Mouse (Mus musculus): ENCODE measurements around the gene Krt79.

The Krt79 gene

DNA sequence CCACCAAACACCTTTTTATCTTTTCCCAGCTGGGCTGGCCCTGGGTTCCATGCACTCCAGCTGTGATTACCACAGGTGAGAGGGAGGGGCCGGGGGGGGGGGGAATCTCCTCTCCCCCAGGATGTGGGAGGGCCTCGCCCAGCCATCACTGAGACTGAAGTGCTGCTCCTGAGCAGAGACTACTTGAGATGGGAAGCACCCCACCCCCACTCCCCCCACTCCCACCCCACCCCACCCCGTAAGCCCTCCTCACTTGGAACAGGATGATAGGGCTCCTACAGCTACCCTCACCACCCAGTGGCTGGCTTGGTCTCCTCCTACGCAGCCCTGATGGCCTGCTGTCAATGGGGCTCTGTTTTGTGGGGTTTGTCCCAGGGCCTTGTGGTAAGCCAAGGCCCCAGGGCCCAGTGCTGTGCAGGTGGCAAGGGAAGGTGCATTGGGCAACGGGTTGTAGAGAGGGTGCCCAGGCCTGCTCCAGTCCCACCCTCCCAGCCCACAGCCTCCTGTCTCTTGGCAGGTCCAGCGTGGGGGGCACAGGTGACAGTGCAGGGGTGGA is at the start of gene Krt79:
Gene Krt79, minus strand, starts transcription at position 51 of the 556 bp plus-strand sequence.
- no peak for DNase-seq (ENCODE audit: low spot score in 2 of 2)

DNA sequence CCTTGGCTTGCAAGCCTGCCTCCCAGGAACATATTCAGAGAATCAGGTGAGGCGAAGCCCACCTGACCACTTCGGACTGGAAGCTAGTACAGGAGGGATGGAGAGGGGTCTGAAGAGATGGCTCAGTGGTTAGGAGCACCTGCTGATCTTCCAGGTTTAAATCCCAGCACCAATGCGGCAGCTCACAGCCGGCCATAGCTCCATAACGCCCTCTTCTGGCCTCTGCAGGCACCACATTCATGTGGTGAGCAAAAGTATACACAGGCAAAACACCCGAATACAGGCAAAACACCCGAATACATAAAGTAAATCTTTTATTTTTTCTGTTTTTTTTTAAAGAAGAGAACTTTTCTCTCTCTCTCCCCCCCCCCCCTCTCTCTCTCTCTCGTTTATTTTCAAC is 48.6 kb upstream of the Krt79 start:
- no peak for DNase-seq (ENCODE audit: low spot score in 2 of 2)

DNA sequence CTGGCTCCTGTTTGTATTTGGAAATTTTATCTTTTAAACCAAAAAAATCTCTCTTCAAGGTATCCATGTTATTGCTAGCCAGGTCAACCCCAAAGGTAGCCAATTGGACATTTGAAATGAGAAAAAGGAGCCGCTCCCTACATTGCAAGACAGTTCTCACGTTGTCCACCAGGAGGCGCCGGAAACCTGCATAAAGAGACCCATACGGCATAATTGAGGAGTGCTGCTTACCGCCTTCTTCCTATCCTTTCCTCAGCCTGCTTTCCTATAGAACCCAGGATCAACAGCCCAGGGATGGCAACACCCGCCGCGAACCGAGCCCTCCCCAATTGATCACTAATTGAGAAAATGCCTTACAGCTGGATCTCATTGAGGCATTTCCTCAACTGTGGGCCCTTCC is 48.0 kb upstream of the Krt79 start:
- peak; percentile 91 to 93 for DNase-seq (ENCODE audit: low spot score in 2 of 2)

DNA sequence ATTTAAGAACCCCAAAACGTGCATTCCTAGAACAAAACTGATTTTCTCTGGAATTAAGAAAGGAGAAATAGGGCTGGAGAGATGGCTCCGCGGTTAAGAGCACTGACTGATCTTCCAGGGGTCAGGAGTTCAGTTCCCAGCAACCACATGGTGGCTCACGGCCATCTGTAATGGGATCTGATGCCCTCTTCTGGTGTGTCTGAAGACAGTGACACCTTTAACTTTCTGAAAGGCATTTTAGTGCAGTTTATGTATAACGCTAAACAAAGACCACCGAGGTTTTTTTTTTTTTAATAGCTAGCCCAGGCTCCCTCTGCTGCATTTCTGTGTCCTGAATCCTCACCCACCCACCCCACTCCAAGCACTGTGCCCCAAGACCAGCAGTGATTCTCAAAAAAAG is 44.6 kb upstream of the Krt79 start:
- DNase-seq (ENCODE audit: low spot score in 2 of 2) = no peak

DNA sequence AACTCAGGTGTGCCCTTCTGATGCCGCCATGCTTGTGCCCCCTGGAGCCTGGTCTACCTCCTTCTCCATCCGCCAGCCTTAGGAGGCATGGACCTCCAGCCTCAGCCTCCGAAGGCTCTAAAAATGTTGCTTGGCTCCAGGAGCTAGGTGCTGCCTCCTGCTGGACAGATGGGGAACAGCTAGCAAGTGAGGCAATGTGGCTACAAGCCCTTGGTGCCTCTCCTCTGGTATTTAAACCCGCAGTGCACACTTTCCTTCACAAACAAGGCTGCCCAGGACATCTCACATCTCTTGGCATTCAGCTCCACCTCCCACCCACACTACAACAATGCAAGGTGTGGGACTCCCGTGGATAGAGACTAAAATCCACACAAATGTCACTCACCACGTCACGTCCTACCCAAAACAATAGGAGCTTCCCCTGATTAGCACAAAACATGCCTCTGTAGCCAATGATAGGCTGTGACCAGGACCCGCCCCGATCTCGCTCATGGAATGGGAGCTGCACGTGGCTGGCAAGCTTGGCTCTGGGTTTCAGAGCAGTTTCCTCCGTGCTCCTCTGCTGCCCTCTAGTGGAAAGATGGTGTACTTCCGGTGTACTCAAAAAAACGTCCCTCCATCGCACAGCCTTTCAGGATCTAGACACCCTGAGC is 44.0 kb upstream of the Krt79 start:
- peak; percentile 94 to 96 for DNase-seq (ENCODE audit: low spot score in 2 of 2)

DNA sequence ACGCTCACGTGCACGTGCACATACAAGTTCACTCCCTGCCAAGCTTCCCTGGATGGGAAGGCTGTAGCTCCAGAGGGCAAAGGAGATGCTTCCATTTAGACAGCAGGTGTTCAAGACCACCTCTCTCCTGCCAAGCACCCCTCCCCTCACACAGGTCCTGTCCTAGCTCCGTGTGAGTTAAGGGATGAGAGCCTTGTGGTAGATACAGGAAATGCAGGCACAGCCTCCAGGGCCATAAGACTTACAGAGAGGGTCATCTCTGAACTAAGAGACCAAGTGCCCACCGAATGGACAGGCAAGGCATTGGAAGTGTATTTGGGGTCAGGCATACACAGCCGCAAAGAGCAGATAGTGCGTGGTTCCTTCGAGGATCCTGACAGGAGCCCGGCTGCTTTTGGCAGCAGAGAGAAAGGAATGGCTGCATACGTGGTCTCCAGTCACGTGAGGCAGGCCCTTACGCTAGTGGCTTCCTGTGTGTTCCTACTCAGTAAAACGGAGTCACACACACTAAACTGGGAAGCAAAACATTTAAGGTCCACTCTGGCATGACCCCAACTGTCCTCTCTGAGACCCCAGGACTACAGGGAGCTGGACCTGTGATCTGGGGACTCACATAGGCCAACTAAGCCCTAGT is 43.3 kb upstream of the Krt79 start:
- no peak for DNase-seq (ENCODE audit: low spot score in 2 of 2)

DNA sequence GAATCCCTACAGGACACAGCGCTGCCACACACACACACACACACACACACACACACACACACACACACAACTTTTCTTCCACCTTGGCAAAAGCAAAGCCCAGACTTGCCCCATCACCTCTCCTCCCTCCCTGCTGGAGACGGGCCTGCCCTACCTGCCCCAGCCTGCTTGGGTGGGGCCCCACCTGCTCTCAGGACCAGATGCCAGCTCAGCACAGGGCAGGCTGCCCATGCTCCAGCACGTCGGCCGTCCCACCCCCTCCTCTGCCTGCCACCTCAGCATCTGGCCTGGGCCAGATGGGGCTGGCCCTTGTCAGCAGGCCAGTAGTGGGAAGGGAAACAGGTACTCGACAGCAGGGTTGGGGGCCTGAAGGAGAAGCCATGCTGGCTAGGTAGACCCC is 40.7 kb upstream of the Krt79 start:
- DNase-seq (ENCODE audit: low spot score in 2 of 2) = no peak

DNA sequence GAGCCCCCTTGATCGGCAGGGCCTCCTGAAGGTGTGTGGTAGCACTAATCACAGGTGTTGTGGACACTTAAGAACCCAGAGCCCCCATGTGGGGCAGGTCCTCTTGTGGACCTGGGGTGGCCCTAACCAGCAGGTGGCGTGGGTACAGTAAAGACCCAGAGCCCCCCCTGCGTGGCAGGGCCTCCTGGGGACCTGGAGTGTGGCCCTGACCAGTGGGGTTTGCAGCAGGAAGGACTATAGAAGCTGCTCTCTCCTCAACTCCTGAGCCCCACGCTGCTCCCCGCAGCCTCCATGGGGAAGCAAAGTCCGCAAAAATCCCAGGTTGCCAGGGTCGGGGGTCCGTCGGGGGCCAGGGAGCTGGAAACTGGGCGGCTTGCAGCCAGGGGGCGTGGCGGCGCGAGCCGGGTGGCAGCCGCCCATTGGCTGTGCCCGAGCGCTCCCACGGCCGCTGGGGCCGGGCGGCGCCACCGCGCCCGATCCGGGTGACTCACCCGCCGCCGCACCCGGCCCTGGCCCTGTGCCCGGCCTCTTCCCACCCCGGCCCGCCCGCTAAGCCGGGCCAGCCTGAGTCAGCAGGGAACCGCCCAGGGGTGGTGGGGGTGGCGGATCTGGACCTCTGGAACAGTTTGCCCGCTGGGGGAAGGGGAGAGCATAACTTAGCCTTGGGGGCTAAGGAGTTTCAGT is 37.1 kb upstream of the Krt79 start:
- peak; percentile 70 to 79 for DNase-seq (ENCODE audit: low spot score in 2 of 2)

DNA sequence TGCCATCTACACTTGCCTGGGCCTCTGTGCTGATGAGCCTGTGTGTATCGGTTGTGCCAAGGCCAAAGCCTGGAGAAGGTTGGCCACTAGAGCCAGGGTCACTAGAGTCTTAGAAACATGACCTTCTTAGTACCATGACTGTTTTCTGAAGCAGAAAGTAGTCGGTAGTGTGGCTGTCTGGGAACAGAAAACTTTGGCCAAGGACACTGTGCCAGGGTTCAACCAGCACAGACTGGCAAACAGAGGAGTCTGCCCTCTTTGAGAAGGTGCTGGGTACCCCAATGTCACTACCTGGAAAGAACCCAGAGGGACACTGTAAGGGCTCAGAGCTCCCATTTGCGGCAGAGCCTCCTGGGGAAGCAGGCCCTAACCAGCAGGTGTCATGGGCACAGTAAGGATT is 36.5 kb upstream of the Krt79 start:
- no peak for DNase-seq (ENCODE audit: low spot score in 2 of 2)

DNA sequence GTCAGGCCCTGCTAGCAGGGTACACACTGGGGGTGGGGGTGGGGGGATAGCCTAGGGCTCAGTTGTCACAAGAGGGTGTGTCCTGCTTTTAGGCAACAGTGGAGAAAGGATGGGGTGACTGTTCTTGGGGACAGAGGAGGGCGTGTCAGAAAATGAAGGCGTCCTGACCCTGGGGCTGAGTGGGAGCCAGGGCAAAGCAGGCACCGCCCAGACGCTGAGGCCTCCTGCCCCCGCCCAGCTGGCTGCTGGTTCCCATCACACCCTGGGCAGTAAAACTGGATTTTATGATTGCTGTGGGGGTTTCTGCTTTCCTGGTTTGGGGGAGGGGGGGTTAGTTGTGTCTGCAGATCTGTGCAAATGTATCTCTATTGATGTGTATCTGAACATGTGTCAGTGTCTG is 35.9 kb upstream of the Krt79 start:
- no peak for DNase-seq (ENCODE audit: low spot score in 2 of 2)

DNA sequence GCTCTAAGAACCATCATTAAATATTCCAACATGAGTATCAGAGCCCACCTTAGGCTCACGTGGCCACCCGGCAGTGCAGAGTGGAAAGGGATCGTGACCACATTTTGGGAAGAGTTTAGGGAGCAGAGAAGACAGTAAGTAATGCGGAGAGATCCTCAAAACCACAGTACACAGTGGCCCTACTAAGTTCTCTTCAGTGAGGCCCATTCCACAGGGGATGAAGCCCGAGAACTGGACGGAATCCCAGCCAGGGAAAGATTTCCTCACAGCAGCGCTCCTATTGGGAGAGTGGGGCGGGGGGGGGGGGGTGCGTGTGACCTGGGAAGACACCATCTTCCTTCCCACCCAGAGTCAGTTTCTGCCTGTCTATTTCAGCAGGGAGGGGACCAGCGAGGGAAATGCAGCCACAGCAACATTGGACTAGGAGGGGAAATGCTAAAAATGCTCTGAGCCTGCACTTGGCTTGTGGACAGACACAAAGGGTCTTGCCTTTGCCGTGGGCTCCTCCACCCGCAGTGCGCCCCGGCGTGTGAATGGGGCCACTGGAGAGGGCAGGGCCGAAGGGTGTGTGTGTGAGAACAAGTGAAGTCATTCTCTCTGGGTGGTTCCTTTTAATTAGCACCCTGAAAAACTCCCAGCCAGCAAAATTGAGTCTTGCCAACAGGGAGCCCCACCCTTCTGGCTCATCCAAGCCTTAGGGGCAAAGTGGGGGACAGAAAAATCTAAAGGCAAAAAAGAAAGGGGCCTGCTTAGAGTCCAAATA is 34.1 kb upstream of the Krt79 start:
- no peak for DNase-seq (ENCODE audit: low spot score in 2 of 2)

DNA sequence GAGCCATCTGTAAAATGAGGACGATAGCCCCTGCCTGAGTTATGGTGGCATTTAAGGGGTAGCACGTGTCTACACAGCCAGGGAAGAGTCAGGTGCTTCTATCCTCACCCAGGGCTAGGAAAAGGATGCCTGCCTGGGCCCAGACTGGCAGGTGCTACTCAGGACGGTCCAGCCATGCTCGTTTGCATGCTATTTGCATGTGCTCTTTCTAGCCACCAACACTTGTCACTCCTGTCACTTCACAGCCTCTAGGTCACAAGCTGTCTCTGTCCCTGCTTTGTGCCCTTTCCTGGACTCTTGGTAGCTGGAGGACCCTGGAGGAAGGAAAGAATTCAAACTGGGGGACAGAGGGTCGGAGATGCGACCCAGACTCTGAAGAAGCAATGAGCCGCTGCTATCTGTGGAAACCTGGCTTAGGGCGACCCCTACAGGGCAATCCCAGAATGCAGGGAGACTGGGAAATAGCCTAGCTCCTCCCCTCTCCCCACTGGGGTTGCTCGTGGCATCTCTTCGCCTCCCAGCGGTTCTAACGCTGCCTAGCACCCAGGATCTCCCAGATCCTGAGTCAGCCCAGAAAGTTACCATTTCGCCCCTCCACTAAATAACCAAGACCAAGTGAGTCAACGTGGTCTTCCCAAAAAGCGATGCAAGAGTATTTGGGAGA is 33.4 kb upstream of the Krt79 start:
- DNase-seq (ENCODE audit: low spot score in 2 of 2) = peak; percentile 99

DNA sequence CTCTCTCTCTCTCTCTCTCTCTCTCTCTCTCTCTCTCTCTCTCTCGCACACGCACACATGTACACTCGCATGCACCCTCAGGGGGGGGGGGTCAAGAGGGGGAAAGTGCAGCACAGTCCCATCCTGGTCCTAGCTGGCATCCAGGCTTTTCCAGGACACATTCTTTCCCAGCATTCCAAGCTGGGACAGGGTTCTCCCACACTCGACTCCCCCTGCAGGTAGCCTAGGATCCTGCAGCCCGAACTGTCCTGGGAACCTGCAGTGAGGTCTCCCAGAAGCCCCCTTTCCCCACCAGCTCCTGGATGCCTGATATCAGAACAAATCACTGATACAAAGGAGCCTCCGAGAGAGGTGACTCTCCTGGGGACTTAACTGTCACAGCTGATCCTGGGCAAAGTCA is 30.4 kb upstream of the Krt79 start:
- no peak for DNase-seq (ENCODE audit: low spot score in 2 of 2)

DNA sequence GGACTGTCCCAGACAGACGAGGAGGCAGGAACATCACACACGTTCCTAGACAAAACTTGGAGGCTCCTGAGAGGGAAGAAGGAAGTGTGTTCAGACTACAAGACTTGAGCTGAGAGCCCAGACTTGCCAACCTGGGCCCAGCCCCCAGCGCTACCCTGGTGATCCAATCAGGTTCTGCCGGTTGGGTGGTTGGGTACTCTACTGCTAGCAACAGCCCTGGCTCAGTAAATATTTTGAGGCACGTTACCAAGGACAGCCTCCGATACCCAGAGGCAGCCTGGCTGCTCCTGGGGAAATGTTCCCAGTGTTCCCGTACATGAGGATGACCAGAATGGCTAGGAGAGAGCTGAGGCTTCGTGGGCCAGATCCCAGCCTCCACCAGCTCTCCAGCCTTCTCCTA is 26.7 kb upstream of the Krt79 start:
- DNase-seq (ENCODE audit: low spot score in 2 of 2) = no peak

DNA sequence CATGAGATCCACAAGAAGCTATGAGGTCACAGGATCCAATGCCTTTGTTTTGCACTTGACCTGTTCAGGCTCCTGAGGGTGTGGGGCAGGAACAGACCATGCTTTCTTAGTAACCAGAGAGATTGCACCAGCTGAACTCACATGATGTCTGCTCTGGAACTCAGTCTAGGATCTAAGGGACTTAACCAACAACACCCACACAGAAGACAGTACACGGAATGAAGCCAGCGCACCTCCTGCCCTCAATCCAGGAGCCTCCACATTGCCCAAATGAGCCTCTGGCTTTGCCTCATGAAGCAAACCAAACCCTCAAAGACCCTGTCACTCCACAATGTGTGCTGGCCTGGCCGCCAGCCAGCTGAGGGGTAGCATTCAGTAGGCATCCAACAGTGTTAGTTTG is 18.8 kb upstream of the Krt79 start:
- DNase-seq (ENCODE audit: low spot score in 2 of 2) = no peak

DNA sequence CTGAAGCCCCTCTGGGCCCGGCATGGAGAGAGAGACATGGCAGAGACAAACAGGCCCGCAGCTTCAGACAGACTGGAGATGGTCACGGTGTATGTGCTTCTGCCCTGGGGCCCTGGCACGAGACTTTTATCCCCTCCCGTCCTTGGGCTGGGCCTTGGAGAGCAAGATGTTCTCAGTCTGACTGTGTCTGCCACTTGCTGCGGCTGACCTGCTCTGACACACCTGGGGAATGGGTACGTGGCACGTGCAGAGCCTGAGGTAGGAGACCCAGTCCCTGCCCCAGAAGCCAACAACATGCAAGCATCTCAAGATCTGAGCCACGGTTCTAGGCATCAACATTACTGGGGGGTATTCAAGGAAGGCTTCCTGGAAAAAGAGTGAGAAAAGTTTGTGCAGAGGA is 14.1 kb upstream of the Krt79 start, which contains the start of gene Krt78:
Gene Krt78, minus strand, starts transcription at position 101 of the 400 bp plus-strand sequence.
- no peak for DNase-seq (ENCODE audit: low spot score in 2 of 2)

DNA sequence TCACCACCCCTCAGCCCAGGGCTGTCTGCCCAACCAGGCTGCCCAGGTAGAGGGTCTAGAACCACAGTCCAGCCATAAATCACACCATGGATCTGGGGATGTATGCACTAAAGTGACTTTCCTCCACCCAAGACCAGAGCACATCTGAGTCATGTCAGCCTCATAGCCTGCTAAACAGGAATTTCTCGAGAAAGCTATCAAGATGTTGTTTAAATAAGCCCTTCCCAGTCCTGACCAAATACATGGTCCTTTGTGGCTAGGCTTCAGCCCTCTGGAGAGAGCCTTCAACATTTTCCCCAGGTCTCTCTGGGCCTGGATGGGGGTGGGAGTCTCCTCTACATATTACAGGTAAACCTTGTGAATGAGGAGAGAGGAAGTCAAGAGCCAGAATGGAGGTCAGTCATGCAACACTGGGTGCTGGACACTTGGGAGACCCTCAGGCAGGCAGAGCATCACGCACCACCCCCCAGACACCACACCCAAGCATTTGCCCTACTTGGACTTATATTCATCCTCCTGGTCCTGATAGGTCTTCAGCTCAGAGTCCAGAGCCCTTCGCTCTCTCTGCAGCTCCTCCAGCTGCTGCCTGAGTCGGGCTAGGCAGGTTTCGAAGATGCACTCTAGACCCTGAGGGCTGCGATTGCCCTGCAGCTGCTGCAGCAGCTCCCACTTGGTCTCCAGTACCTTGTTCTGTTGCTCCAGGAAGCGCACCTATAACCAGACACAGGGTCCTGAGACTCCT is 12.8 kb upstream of the Krt79 start:
- no peak for DNase-seq (ENCODE audit: low spot score in 2 of 2)

DNA sequence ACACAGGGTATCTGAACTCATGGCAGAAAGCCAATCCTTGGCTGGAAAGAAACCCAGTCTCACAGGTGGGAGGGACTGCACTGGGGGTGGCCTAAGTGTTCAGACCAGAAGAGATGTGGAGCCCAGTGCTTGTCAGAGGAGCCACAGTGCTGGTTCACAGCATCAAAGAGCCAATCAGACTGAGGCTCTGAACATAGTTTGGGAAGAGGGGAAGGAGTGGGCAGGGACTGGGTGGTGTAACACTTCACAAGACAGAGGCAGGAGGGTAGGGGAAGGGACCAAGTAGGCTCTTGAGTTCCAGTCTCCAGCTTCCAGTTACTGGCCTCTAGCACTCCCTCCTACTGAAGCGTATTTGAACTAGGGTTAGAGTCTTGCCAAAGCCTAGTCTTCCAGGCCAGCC is 5.3 kb upstream of the Krt79 start:
- no peak for DNase-seq (ENCODE audit: low spot score in 2 of 2)

DNA sequence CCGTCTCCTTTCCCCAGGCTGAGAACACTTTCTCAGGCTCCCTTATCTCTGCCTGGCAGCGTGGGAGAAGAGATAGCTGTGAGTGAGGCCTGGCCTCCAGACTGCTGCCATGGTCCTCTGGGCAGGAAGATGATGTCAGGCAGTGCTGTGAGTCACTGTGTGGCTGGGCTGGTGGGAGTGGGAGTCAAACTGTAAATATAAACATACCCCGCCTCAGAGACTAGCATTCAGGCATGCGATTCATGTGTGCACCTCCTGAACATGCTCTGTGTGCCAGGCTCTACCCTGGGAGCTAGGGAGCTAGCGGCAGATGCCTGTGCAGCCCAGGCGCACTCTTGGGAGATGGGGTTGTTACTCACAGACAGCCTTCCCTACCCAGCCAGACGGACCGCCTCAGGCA is 1.8 kb upstream of the Krt79 start:
- DNase-seq (ENCODE audit: low spot score in 2 of 2) = peak; percentile 15 to 18

DNA sequence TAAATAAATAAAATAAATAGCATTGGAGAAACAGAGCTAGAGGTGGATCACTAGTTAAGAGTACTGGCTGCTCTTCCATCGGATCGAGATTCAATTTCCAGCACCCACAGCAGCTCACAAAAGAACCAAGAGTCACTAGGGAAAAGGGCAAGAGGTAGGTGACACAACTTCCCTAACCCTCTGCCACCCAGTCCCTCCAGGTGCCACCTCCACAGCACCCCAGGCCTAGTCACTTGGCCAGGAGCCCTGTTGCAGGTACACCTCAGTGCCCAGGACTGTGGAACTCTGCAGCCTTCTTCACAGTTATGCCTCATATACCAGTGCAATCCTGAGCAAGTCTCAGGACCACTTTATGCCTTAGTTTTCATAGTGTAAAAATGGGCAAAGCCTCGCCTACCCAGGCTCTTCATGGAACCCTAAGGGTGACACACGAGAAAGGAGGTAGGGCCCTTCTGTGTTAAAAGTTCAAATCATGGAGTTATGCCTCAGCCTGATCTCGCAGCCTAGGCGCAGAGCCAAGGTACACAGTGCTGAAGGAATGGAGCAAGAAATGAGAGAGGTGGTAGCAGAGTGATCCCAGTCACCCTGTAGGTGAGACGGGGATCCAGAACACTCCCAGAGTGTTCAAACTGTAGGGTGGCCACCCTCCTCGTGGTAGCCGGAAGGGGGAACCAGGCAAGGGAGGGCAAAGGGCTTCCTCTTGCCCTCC is 1.4 kb downstream of the Krt79 start:
- DNase-seq (ENCODE audit: low spot score in 2 of 2) = no peak
